Comparison of ENCODE assay signal across 35 mouse cellular contexts in the genomic region with DNA sequence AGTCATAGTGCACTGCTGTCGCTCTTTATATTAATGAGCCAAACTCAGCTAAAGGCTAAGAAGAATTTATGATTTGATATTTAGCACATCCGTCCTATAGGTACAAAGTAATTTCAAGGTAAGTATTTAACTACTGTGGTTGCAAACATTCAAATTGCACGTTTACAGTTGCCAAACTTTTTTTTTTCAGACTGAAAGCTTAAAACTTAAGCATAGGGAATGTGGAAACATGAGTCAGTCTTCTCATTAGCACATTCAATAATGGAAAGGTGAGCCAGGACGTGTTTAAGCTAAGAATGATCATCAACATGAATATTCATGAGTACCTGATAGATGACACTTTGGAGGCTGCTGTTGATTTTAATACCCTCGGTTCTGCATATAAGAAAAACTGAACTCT. TPM values are rescaled to one million over a fixed set of nuclear protein-coding genes. Genes with fewer than 3 reads are reported as not detected.
"Had no signal": no experiment of that assay in that cellular context is flagged by ENCODE, and none has a peak within 500 bp of the region (broad histone marks: within the 10 kb centered on the region; RNA-seq: fewer than 3 reads in every experiment).

No protein-coding gene starts in this region.

- H3K4me2 ChIP-seq: heart, embryonic 11.5 days; heart, embryonic 12.5 days; heart, embryonic 13.5 days; heart, embryonic 15.5 days; hindbrain, embryonic 12.5 days; hindbrain, embryonic 13.5 days; hindbrain, embryonic 14.5 days; hindbrain, embryonic 15.5 days; intestine, embryonic 15.5 days; kidney, embryonic 15.5 days had no signal

- H3K27ac ChIP-seq: heart, embryonic 10.5 days; heart, embryonic 13.5 days; heart, embryonic 15.5 days; hindbrain, embryonic 10.5 days; hindbrain, embryonic 12.5 days; hindbrain, embryonic 13.5 days; hindbrain, embryonic 14.5 days; hindbrain, embryonic 15.5 days; hindbrain, postnatal 0 days; intestine, embryonic 15.5 days; kidney, embryonic 15.5 days; kidney, postnatal 0 days; layer of hippocampus, adult 2 months had no signal

- ATAC-seq: hindbrain, embryonic 16.5 days; hindbrain, postnatal 0 days; inflammation-experienced regulatory T-cells, adult 6 months; intestine, embryonic 15.5 days; intestine, embryonic 16.5 days; intestine, postnatal 0 days had no signal

- H3K27me3 ChIP-seq: heart, embryonic 12.5 days; heart, embryonic 13.5 days; heart, embryonic 15.5 days; hindbrain, embryonic 12.5 days; hindbrain, embryonic 13.5 days; hindbrain, embryonic 15.5 days; intestine, embryonic 15.5 days; kidney, embryonic 15.5 days had no signal

- H3K4me3 ChIP-seq: heart, embryonic 10.5 days; heart, embryonic 12.5 days; heart, embryonic 13.5 days; heart, embryonic 15.5 days; hindbrain, embryonic 10.5 days; hindbrain, embryonic 12.5 days; hindbrain, embryonic 13.5 days; hindbrain, embryonic 15.5 days; intestine, embryonic 15.5 days; kidney, embryonic 15.5 days; layer of hippocampus, adult 2 months had no signal

- H3K9ac ChIP-seq: heart, embryonic 12.5 days; heart, embryonic 13.5 days; heart, embryonic 15.5 days; hindbrain, embryonic 12.5 days; hindbrain, embryonic 13.5 days; hindbrain, embryonic 14.5 days; hindbrain, embryonic 15.5 days; intestine, embryonic 15.5 days; kidney, embryonic 15.5 days had no signal

- H3K4me1 ChIP-seq: hindbrain, embryonic 10.5 days; hindbrain, embryonic 12.5 days; hindbrain, embryonic 13.5 days; hindbrain, embryonic 15.5 days; intestine, embryonic 15.5 days; kidney, embryonic 15.5 days had no signal

- H3K9me3 ChIP-seq: heart, embryonic 10.5 days; heart, embryonic 12.5 days; heart, embryonic 13.5 days; heart, embryonic 15.5 days; hindbrain, embryonic 10.5 days; hindbrain, embryonic 12.5 days; hindbrain, embryonic 13.5 days; hindbrain, embryonic 15.5 days; intestine, embryonic 15.5 days; kidney, embryonic 15.5 days had no signal

- DNase-seq: heart, postnatal 10 days; heart, postnatal 14 days; heart, postnatal 36 days; heart, postnatal 4 days; kidney, adult 11 months; kidney, adult 18-20 months; kidney, adult 2 months; kidney, adult 8-10 months; kidney, adult 9 months; kidney, postnatal 10 days; kidney, postnatal 14 days; kidney, postnatal 25 days; kidney, postnatal 36 days; kidney, postnatal 4 days; layer of hippocampus, adult 9-11 months; layer of hippocampus, postnatal 36 days had no signal

- H3K36me3 ChIP-seq: heart, embryonic 10.5 days; heart, embryonic 12.5 days; heart, embryonic 13.5 days; heart, embryonic 15.5 days; hindbrain, embryonic 10.5 days; hindbrain, embryonic 12.5 days; hindbrain, embryonic 13.5 days; hindbrain, embryonic 15.5 days; intestine, embryonic 15.5 days; kidney, embryonic 15.5 days had no signal

RNA-seq across cellular contexts. Expression of gene Icos, which starts 11.4 kb away (rescaled TPM):
- polyA plus RNA-seq: hindbrain, embryonic 15.5 days had no signal
